Mouse (Mus musculus): ENCODE data around the gene Tprgl.

The Tprgl gene

DNA sequence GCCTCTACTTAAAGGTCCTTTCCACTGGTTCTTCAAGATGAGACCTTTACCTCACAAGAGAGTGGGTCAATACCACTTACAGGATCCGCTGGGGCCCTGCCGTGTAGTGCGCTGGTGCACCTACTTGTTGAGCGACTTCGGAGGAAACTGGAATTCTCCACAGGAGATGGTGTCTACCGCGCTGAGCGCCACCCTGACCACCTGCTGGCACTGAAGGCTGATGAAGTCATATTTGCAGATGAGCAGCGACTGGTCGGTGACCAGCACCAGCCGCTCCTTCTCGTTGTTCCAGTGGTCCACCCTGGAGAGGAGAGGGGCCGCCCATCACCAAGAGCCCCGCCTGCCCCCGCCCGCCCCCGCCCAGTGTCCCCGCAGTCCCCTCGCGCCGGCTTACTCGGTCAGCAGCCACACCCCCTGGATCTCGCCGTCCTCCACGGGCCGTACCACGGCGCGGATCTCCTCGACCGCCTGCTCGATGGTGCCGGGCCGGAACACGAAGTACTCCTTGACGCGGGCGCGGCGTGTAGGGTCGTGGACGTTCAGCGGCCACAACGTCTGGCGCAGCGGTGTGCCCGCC lies 417 bp downstream of the Tprgl start:
- DNase-seq (ENCODE audit: low spot score in 2 of 2), result peak; percentile 53 to 63

DNA sequence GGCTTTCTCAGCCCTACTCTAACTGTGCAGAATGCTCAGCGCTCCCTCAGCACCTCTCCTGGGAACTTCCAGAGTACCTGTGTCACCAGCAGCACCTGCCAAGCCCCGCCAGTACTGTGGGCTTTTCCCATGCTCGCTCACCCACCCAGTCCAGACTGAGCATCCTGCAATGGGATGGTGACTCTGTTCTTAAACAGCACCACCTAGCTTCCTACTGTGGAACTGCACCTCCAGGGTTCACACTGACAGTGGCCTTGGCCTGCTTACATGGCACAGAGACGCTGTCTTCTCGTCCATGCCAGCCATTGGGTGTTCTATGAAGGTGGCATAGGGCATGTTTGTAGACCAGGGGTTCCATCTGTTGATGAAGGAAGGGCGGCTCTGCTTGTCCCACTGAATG lies 1.5 kb downstream of the Tprgl start:
- DNase-seq (ENCODE audit: low spot score in 2 of 2), result peak; percentile 87 to 89

DNA sequence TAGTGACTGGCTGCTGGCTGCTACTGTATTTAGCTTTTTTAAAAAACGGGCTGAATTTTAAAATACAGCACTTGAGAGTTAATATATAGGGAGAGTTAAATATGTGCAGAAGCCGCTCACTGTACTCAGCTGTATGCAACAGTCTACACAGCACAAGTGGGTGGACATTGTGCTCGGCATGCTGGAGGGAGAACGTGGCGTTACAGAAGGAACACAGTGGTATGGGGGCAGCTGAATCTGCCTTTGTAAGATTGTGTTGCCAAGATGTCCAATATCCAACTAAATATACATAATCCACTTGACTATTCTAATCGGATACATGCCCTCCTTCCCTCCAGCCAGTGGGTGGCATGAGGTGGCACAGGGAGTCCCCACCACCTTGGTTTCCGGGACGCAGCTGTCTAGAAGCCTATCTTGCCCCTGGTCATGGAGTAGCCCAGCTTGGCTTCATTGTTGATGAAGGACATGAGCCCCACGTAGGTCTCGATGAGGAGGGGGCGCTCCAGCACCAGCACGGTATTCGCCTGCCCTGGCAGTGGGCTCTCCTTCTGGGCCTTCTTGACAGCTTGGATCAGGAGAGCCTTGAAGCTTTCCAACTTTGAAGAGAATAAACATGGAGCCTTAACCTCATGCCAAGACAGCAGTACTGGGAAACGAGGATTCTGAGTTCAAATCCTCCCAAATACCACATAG lies 2.4 kb downstream of the Tprgl start:
- no peak for DNase-seq (ENCODE audit: low spot score in 2 of 2)

DNA sequence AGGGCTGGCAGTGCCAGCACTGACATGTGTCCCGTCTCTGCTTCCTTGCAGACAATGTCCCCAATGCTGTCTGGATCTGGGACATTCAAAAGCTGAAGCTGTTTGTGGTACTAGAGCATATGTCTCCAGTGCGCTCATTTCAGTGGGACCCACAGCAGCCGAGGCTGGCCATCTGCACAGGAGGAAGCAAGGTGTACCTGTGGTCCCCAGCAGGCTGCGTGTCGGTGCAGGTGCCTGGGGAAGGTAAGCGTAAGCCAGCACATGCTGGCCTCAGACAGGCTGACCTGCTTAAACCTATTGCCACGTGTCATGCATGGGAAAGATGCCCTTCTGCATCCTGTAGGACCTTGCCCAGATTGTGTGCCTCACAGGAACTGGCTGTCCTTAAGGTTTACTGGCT lies 4.4 kb downstream of the Tprgl start:
- DNase-seq (ENCODE audit: low spot score in 2 of 2), result no peak

DNA sequence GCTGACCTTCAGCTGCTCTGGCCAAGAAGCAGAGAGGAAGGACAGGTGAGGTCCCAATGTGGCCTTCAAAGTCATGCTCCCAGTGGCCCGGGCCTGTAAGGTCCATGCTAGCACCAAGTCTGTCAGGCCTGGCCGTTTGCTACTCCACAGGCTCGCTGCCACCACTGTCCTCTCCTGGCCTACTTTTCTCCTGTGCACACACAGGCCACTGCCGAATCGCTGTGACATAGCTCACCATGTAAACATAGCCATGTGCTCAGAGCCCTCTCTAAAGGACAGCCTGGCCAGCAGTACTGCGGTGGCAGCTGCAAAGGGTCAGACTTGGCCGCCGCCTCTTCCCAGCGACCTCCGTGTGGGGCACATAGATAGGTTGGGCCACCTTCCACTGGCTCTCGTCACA lies 6.4 kb downstream of the Tprgl start:
- no peak for DNase-seq (ENCODE audit: low spot score in 2 of 2)

DNA sequence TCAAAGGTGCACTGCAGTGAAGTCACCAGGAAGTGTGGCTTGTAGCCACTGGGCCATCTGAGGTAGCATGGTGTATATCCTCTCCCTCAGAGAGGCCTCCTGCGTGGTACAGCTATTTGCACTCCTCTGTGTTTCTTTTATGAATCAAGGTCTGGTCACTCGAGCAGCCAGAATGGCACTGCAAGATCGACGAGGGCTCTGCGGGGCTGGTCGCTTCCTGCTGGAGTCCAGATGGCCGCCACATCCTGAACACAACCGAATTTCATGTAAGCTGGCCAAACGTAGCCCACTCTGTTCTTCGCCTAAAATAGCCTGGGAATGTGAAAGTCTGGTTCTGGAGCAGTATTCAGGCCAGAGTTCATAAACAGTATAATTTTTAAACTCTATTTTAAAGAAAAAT lies 14.1 kb downstream of the Tprgl start:
- no peak for DNase-seq (ENCODE audit: low spot score in 2 of 2)

DNA sequence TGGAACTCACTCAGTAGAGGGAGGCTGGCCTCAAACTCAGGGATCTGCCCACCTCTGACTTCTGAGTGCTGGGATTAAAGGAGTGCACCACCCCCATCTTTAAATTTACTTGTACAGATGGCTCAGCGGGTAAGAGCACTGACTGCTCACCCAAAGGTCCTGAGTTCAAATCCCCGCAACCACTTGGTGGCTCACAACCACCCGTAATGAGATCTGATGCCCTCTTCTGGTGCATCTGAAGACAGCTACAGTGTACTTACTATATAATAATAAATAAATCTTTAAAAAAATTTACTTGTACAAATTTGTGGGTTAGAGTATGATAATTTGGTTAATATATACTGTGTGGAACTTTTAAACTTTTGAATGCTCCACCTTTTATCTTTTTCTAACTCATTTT lies 15.8 kb downstream of the Tprgl start:
- no peak for DNase-seq (ENCODE audit: low spot score in 2 of 2)

DNA sequence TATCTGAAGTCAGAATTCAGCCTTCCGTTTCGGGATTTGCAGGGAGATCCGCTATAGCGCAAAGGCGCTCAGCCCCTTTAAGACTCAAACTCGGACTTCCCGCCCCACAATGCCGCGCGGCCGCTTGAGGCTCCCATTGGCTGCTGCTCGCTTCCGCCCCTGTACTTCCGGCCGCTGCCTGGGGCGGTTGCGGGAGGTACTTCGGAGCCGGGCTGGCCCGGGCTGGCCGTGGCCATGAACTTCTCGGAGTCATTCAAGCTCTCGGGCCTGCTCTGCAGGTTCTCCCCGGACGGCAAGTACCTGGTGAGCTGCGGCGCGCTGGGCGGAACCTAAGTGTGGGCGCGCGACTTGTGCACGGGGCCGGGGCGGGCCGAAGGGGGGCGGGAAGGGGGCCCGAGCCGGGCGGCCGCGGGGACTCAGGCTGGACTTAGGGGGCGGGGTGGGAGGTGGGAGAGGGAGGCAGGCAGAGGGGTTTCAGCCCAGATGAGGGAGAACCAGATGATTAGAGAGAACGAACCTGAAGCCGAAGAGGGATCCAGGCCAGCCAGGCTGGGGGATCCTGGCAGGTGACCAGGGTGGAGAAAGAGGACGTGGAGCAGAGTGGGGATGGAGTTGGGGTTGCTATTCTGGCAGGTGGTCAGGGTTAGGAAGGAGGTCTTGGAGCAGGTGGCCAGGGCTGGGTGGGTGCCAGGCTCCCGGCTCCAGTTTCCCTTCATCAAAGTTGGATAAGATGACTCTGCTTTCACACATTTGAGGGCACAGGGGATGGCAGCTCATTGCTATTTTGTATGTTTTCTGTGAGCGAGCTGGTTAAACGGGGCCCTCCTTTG lies 18.0 kb downstream of the Tprgl start, which contains the start of gene Wrap73:
TSS of gene Wrap73 (plus strand) at position 162 of the 830 bp plus-strand sequence.
- peak; percentile 94 for DNase-seq (ENCODE audit: low spot score in 2 of 2)

DNA sequence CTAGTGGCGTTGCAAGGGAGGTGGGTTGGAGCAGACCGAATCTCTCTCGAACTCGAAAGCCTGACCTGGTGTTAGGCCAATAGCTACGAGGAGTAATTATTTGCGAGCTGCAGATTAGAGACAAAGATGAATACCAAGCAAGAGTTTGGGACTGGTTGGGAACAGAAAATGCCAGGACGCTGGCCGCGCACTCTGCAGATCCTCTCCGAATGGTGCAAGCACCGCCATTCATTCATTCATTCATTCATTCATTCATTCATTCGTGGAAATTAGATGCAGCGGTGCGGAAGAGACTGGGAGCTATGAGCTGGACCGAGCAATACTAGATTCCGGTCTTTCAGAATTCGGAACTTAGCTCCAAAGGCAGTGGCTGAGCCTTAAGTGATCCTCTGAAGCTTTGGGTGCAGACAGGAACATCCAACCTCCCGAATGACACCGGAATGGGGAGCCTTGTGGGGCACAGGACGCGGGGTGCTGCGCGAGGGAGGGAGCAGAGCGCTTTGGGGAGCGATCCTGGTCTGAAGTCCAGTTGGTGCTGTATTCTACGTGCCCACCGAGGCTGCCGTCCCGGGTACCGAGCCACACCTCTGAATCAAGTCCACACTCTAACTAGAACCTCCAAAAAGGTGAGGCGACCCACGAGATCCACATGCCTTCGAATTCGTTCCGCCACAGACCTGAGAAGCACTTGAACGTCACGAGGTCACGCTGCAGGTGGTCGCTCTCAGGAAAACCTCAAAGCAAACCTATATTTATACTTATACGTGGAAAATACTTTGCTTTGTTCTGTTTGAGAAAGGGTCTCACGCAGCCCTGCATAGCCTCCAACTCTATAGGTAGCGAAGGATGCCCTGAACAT lies 19.2 kb downstream of the Tprgl start:
- peak in 1 of 2 experiments; percentile 30 for DNase-seq (ENCODE audit: low spot score in 2 of 2)

DNA sequence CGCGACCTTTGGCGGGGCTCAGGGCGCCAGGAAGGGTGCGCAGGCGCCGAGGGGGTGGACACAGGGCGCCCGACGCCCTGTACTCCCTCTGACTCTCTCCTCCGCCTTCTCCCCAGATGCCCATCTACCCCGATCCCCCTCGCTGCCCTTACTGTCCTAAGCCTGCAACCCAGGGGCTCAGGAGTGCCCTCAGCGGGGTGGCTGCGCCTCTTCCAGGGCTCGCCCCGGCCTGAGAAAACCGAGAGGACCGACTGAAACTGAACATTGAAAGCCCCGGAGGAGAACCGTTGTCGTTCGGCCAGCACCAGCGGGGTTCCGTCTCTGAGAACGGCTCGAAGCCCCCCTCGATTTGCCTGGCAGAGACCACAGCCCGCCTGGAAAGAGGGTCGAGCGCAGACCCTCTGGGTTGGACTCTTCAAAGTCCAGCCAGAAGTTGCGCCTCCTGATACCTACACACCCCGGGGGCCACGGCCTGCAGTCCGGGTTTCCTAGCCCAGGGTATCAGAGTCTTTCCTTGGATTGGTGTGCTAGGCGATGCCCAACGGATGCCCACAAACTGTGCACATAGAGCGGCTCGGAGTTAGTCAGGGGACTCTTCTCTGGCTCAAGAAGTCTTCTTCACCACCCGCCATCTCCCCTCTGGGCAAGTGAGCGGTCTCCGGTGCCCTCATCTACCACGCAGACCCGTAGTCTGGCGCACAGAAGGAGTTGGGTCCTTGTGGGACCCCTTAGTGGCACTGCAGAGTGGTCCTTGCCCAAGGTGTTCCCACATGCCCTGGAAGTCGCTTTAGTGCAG lies 20.1 kb downstream of the Tprgl start:
- DNase-seq (ENCODE audit: low spot score in 2 of 2), result no peak

DNA sequence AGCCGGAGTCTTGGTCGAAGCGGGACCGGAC lies 20.5 kb downstream of the Tprgl start, which contains the start of gene Trp73:
TSS of gene Trp73 (minus strand) at position 27 of the 31 bp plus-strand sequence.
- DNase-seq (ENCODE audit: low spot score in 2 of 2), result no peak

DNA sequence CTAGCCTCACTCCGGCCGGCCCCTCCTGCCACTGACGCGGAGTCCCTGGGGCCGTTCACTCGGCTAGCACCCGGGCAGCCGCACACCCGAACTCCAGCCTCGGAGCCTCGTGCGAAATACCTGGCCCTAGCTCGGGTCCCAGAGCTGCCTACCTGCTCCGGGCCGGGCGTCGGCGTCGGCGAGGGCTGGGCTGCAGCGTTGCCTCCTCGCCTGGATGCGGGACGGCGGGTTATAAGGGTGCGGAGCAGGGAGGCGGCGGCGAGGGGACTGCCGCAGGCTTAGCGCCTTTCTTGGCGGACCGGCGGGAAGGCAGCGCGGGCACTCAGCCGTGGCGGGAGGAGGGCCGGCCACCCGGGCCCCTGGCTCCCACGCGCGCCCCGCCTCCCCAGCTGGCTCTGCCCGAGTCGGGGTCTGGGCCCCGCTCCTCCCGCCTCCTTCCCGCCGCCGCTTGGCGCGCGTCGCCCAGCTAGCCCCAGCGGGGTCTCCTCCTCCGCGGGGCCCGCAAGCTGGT lies 20.7 kb downstream of the Tprgl start:
- DNase-seq (ENCODE audit: low spot score in 2 of 2), result no peak

DNA sequence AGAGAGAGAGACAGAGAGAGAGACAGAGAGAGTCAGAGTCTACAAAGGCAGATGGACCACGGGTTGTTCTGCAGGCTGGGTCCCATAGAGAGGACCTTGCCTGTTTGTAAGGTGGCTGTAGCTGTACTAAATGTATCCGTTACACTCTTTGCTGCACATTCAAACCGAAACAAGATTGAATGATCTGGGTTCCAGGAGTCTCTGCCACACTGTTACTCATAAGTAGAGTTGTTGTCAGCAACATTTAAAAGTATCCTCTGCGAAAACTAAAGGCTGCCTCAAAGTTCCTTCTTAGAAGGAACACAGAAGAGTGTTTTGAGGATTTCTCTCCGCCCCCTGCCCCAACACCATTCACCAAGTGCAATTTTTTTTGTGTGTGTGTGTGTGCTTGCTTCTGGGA lies 23.3 kb downstream of the Tprgl start:
- DNase-seq (ENCODE audit: low spot score in 2 of 2), result no peak

DNA sequence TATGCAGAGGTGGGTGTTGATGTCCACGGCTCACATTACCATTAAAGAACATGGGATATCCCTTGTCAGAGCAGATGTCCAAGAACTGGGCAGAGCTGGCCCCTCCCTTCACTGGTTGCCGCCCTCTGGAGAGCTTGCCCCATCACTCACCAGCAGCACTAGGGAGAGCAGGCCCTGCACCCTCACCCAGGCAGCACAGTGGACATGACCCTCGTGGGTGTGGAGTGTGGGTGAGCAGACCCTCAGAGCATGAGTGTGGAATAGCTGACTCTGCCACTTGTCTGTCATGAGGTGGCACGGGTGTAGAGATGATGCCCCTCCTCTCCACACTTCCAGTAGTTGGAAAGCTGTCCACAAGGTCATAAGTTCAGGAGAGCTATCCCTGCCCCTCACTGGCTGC lies 25.7 kb downstream of the Tprgl start:
- no peak for DNase-seq (ENCODE audit: low spot score in 2 of 2)

DNA sequence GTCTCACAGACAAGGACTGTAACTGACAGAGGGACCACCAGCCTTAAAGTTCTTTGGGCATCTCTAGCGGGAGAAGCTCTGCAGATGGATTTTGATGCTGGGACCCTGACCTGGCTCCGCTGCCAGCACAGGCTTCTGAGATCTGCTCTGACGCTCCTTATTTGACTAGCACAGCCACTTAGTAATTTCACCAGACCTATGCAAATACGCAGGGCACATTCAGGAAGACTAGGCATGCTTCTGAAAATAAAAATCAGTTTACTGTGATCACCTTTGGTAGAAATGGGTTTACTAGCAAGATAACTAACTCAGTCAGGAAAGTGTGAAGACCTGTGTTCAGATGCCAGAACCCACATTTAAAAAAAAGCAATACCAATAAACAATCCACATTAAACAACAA lies 28.6 kb downstream of the Tprgl start:
- no peak for DNase-seq (ENCODE audit: low spot score in 2 of 2)

DNA sequence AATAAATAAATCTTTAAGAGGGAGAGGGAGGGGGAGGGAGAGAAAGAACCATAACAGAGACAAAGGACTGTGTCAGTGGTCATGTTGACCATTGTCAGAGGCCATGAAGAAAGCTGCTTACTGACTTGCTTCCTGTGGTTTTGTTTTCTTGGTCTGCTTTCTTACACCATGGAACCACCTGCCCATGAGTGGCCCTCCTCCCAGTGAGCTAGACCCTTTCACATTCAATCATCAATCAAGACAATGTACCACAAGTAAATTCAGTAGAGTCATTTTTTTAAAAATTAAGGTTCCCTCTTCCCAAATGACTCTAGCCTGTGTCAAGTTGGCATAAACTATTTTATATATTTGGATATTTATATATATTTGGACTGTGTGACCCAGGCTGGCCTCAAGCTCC lies 30.5 kb downstream of the Tprgl start:
- no peak for DNase-seq (ENCODE audit: low spot score in 2 of 2)

DNA sequence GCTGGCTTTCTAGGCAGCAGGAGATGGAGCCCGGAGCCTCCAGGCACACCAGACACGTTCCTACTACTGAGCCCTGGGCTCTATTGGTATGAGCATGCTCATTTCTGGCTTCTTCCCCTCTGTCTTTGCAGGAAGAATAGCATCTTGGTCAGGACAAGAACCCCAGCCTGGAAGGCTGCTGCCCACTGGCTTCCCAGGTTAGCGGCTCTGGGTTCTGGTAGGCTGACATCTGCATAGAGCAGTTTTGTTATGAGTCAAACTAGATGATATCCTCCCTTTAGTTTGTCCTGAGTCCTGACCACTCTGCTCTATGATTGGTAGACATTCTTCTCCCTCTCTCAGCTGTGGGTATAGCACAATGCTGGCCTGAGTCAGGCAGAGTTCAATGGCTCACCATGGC lies 33.2 kb downstream of the Tprgl start:
- DNase-seq (ENCODE audit: low spot score in 2 of 2), result no peak

DNA sequence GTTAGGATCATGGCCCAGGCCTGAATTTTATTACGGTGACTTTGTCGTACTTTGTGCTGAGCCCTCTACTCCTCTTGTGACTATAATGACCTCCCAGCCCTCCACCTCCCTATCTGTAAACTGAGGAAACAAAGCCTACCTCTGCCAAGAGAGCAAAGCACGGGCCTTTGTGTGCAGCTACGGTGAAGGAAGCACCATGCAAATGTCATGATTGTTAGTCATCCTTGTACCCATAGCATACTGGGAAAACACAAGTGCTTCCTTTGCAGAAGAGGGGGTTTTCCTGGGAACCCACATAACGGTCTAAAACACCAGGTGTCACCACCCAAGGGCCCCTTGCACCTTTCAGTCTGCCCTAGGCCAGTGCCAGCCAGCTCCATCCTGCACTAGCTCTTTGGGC lies 35.3 kb downstream of the Tprgl start:
- DNase-seq (ENCODE audit: low spot score in 2 of 2), result no peak

DNA sequence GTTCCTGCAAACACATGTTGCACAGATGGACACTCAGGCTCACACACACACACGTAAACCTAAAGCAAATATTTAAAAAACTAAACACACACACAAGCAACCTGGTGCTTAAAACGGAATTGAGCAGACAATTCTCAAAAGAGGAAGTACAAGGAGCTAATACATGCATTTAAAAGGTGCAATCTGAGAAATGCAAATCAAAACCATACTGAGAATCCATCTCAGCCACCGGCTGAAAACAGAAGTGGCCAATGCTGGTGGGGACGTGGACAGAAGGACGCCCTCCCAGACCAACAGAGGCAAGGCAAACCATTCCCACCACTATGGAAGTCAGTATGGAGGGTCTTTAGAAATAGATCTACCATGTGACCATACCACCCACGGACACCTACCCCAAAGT lies 36.9 kb downstream of the Tprgl start:
- no peak for DNase-seq (ENCODE audit: low spot score in 2 of 2)

DNA sequence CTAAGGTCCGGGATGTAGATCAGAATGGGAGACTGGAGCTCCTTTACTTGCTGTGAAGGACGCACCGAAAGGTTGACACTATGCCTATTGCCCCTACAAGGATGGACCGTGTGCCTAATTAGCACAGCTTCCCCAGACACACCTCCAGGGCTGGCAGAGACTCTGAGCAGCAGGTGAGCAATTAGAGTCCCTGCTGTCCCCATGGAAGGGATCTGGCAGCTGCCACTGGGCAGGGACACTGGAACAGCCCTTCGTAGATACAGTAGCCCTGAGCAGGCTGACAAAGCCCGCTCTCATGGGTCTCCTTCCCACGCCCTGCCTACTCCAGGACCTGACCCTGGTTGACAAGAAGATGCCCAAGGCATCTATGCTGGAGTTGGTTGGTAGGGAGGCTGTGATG lies 38.1 kb downstream of the Tprgl start:
- no peak for DNase-seq (ENCODE audit: low spot score in 2 of 2)

DNA sequence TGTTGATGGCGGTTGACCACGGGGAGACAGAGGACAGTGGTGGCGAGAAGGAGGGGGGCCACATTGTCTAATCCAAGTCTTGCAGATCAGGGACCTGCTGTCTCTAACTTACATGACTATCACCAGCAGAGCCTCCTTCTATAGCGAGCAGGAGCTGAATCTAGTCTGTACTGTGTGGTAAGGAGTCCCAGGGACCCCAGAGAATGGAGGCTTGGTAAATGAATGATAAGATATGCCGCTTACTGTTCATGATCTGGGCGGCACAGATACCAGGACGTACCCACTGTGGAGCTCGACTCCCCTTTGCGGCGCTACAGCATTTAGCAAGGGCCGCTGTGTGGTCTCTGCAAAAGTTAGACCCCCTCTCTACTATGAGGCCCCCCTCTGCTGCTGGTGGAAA lies 38.7 kb downstream of the Tprgl start:
- no peak for DNase-seq (ENCODE audit: low spot score in 2 of 2)

DNA sequence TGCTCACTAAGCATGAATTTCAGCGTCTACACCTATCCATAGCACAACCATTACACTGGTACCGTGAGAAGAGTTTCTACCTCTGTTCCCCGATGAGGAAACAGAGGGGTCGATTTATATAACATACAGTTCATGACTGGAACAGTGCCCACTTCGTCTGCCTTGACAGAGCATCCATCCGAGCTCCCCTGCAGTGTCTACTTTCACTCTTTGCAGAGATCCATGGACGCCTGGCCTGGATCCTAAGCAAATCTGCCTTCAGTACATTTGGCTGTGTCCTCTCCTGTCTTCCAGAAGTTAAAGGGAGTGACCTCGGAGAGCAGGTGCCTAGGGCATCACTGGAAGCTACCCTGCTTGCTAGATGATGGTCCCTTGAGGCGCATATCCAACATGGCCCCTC lies 41.3 kb downstream of the Tprgl start:
- DNase-seq (ENCODE audit: low spot score in 2 of 2), result no peak

Data from right cerebral cortex, postnatal 10 days (tissue).